Mouse (Mus musculus): ENCODE data around the gene Nlgn1.

DNA sequence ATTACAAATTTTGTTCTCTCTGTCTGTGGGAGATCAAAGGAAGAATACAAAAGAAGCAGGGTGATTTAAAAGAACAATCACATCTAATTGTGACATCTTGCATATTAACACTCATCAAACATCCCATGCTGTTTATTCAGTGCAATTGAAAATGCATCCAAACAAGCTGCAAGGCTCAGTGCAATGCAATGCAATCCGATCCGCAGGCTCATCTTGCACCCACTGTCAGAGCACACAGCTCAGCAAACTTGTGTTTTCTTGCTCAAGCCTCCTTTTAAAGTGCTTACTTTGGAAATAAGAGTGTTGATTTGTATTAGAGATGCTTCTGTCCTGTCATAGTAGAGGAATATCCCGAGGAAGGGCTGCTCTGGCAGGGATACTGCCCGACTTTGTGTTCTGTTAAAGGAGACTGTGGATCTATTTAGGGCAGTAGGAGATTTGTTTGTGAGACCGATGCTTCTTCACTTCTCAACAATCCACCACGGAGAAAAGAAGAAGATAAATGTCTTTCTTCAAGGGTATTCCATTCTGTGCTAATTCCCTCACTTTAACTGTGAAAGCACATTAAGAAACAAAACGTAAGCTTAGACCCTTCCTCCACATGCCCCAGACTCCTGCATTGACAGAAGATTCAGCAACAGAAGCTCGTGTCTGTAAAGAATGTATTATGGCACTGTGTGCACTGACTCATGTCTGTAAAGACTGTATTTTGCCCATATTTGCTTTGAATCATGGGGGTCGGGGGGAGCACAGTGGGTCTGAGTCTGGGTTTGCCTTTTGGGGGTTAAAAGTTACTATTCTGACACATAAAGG lies 197.2 kb downstream of the Nlgn1 start:
- no peak for TF ChIP-seq CTCF (IDR thresholded peaks at IDR 0.05; ENCODE audit: insufficient read depth, low read depth, low read length)
- TF ChIP-seq POLR2A (IDR thresholded peaks at IDR 0.05; ENCODE audit: insufficient read depth, low read depth, low read length) = no peak
